Mouse (Mus musculus) myocyte (in vitro differentiated cells): ENCODE results near the gene Hectd1.

Experiments used
- CEBPB ChIP-seq: IDR thresholded peaks from 2 replicates; pipeline ENCODE4 v1.6.1; 2011; ENCODE audit warnings: mild to moderate bottlenecking, moderate library complexity; ENCODE audit not compliant: poor library complexity, insufficient read depth, severe bottlenecking
- E2F4 ChIP-seq: IDR thresholded peaks from one replicate; pipeline ENCODE4 v1.6.1; 2011; ENCODE audit warnings: mild to moderate bottlenecking, control low read depth, moderate library complexity; ENCODE audit not compliant: insufficient read depth
- MYOG ChIP-seq, 3 experiments: IDR thresholded peaks; one replicate each; pipeline ENCODE4 v1.6.1; 2011; ENCODE audit warnings: control low read depth in 2 of 3, low read depth in 2 of 3, mild to moderate bottlenecking in 2 of 3; ENCODE audit not compliant: insufficient read length in 2 of 3, control insufficient read depth in 1 of 3, insufficient read depth in 1 of 3
- POLR2A ChIP-seq: IDR thresholded peaks from one replicate; pipeline ENCODE4 v1.6.1; 2011; ENCODE audit warnings: low read depth, mild to moderate bottlenecking, control low read depth, moderate library complexity; ENCODE audit not compliant: insufficient read length
- USF1 ChIP-seq: IDR thresholded peaks from one replicate; pipeline ENCODE4 v1.6.1; 2011; ENCODE audit warnings: low read depth, mild to moderate bottlenecking, control low read depth, moderate library complexity

DNA sequence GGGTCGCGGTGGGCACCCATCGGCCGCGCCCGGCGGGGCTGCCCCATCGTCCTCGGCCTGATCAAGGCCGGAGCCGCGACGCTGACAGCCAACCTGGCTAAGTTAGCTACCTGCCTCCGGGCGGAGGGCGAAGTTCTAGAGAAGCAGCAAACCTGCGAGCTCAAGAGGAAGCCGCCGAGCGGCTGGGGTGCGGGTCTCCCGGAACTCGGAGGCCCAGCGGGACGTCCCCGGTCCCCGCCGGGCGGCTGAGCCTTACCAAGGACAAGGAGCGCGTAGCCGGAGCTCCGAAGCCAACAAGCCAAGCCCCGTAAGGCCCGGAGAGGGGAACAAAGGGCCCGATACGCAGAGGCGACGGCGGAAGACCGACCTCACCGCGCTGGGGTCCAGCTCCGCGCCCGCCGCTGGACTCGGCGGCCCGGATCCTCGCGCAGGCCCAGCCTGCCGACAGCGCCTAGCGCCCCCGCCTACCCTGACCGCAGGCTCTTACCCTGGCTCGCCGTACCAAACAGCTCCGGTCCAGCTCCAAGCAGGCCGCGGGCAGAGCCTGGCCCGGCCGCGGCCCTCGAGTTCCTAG lies 533 bp downstream of the Hectd1 start:
- TF ChIP-seq POLR2A (no peak), CEBPB (no peak), E2F4 (no peak), USF1 (no peak), MYOG (IDR thresholded peaks at IDR 0.05; ENCODE audit: control insufficient read depth in 1 of 3, insufficient read depth in 1 of 3, insufficient read length in 2 of 3, low read depth in 2 of 3) (no peak)
